Mouse (Mus musculus): ENCODE data around the gene Tbx18. TPM values are rescaled to one million over a fixed set of nuclear protein-coding genes. Genes with fewer than 3 reads are reported as not detected.

The Tbx18 gene
- polyA plus RNA-seq, 1 experiment from 2014 or later = 16.7 TPM

- Histone ChIP-seq H3K4me2 (peak overlapping the region; percentile 86), H3K9me3 (replicated peaks; ENCODE audit: control insufficient read depth, low read length) (no peaks in the 10 kb centered on the region), H3K27me3 (ENCODE audit: control insufficient read depth, insufficient read depth, low read length) (peaks cover 82% of the 10 kb centered on the region), H3K4me3 (ENCODE audit: low read depth, low read length) (peak overlapping the region; percentile 5; the same call in 1 of the 2 replicates), H3K9ac (ENCODE audit: low read depth, low read length) (no peak overlapping the region), H3K36me3 (ENCODE audit: control insufficient read depth, insufficient read depth, low read length) (no peaks in the 10 kb centered on the region), H3K4me1 (ENCODE audit: control insufficient read depth, insufficient read depth, low read length) (peaks cover 6% of the 10 kb centered on the region), H3K27ac (ENCODE audit: low read depth, low read length) (no peak overlapping the region)
- 4% methylated on average over 13 of the region's 13 CpGs for WGBS (ENCODE audit: insufficient replicate concordance)
- ATAC-seq (replicated peaks; ENCODE audit: insufficient number of reproducible peaks, low FRiP score, low TSS enrichment) = no peak
These were observed 7.1 kb upstream of the Tbx18 start for GRCm38 (mm10) chr9:87738123-87738522.

- Histone ChIP-seq H3K9ac (ENCODE audit: low read depth, low read length) (no peak overlapping the region), H3K4me2 (no peak overlapping the region), H3K27me3 (ENCODE audit: control insufficient read depth, insufficient read depth, low read length) (peaks cover 77% of the 10 kb centered on the region), H3K4me3 (ENCODE audit: low read depth, low read length) (no peak overlapping the region), H3K36me3 (ENCODE audit: control insufficient read depth, insufficient read depth, low read length) (no peaks in the 10 kb centered on the region), H3K9me3 (replicated peaks; ENCODE audit: control insufficient read depth, low read length) (no peaks in the 10 kb centered on the region), H3K4me1 (ENCODE audit: control insufficient read depth, insufficient read depth, low read length) (peaks cover 9% of the 10 kb centered on the region), H3K27ac (ENCODE audit: low read depth, low read length) (no peak overlapping the region)
- ATAC-seq (replicated peaks; ENCODE audit: insufficient number of reproducible peaks, low FRiP score, low TSS enrichment) = no peak
- 6% methylated on average over 4 of the region's 4 CpGs for WGBS (ENCODE audit: insufficient replicate concordance)
These were observed 6.2 kb upstream of the Tbx18 start for GRCm38 (mm10) chr9:87737271-87737670.

DNA sequence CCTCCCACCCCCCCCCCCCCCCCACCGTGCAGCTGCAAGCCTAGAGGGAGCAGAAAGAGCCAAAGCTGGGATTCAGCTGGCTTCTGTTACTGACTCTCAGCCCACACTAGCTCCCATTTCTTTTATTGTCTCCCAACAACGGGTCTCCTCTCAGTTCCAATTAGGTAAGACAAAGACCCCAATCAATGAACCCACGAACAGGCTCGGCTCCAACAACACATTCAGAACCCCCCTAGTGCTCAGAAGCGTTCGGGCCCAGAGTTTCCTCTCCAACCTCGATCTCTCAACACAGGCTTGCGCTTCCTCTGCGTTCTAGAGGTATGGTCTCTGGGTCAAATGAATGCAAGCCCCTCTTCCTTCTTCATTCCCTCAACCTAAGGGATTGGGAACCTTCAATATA, 4.0 kb upstream of the Tbx18 start:
- H3K9me3 ChIP-seq (replicated peaks; ENCODE audit: control insufficient read depth, low read length) = no peaks in the 10 kb centered on the region
- no peak overlapping the region for H3K27ac ChIP-seq (ENCODE audit: low read depth, low read length)
- H3K4me3 ChIP-seq (ENCODE audit: low read depth, low read length) = no peak overlapping the region
- ATAC-seq (replicated peaks; ENCODE audit: insufficient number of reproducible peaks, low FRiP score, low TSS enrichment) = no peak
- H3K4me1 ChIP-seq (ENCODE audit: control insufficient read depth, insufficient read depth, low read length) = peaks cover 9% of the 10 kb centered on the region
- H3K4me2 ChIP-seq = no peak overlapping the region
- peaks cover 66% of the 10 kb centered on the region for H3K27me3 ChIP-seq (ENCODE audit: control insufficient read depth, insufficient read depth, low read length)
- 3% methylated on average over 9 of the region's 9 CpGs for WGBS (ENCODE audit: insufficient replicate concordance)
- no peaks in the 10 kb centered on the region for H3K36me3 ChIP-seq (ENCODE audit: control insufficient read depth, insufficient read depth, low read length)
- no peak overlapping the region for H3K9ac ChIP-seq (ENCODE audit: low read depth, low read length)

DNA sequence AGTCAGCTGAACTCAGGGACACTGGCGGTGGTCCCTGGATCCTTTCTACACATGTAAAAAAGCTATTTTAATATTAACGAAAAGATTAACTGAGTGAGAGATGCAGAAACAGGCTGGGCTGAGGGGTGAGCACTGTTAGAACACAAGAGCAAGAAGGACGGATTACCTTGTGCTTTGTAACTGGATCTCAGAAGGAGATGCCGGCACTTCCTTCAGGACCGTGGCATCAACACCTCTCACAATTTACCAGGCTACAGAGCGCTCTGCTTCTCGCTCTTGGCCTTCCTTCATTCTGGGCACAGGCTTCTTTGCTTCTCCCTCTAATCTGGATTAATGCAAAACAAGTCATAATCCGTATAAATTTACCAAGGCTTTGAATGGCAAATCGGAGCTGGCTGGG, 3.6 kb upstream of the Tbx18 start:
- WGBS (ENCODE audit: insufficient replicate concordance) = 6% methylated on average over 9 of the region's 9 CpGs
- no peaks in the 10 kb centered on the region for H3K9me3 ChIP-seq (replicated peaks; ENCODE audit: control insufficient read depth, low read length)
- no peak overlapping the region for H3K4me2 ChIP-seq
- peaks cover 9% of the 10 kb centered on the region for H3K4me1 ChIP-seq (ENCODE audit: control insufficient read depth, insufficient read depth, low read length)
- H3K4me3 ChIP-seq (ENCODE audit: low read depth, low read length) = no peak overlapping the region
- H3K36me3 ChIP-seq (ENCODE audit: control insufficient read depth, insufficient read depth, low read length) = no peaks in the 10 kb centered on the region
- H3K27me3 ChIP-seq (ENCODE audit: control insufficient read depth, insufficient read depth, low read length) = peaks cover 66% of the 10 kb centered on the region
- H3K9ac ChIP-seq (ENCODE audit: low read depth, low read length) = no peak overlapping the region
- ATAC-seq (replicated peaks; ENCODE audit: insufficient number of reproducible peaks, low FRiP score, low TSS enrichment) = no peak
- H3K27ac ChIP-seq (ENCODE audit: low read depth, low read length) = no peak overlapping the region

GRCm38 (mm10) chr9:87733732-87734131, 2.7 kb upstream of the Tbx18 start:
- Histone ChIP-seq H3K36me3 (ENCODE audit: control insufficient read depth, insufficient read depth, low read length) (no peaks in the 10 kb centered on the region), H3K4me1 (ENCODE audit: control insufficient read depth, insufficient read depth, low read length) (peaks cover 2% of the 10 kb centered on the region; the same call in 1 of the 2 replicates), H3K4me2 (peak overlapping the region; percentile 50), H3K27me3 (ENCODE audit: control insufficient read depth, insufficient read depth, low read length) (peaks cover 60% of the 10 kb centered on the region), H3K9me3 (replicated peaks; ENCODE audit: control insufficient read depth, low read length) (no peaks in the 10 kb centered on the region), H3K4me3 (ENCODE audit: low read depth, low read length) (0 out of 2 replicates have a peak overlapping the region, but pooled peaks have one; percentile 4), H3K27ac (ENCODE audit: low read depth, low read length) (no peak overlapping the region), H3K9ac (ENCODE audit: low read depth, low read length) (no peak overlapping the region)
- WGBS (ENCODE audit: insufficient replicate concordance) = 4% methylated on average over 11 of the region's 11 CpGs
- no peak for ATAC-seq (replicated peaks; ENCODE audit: insufficient number of reproducible peaks, low FRiP score, low TSS enrichment)

DNA sequence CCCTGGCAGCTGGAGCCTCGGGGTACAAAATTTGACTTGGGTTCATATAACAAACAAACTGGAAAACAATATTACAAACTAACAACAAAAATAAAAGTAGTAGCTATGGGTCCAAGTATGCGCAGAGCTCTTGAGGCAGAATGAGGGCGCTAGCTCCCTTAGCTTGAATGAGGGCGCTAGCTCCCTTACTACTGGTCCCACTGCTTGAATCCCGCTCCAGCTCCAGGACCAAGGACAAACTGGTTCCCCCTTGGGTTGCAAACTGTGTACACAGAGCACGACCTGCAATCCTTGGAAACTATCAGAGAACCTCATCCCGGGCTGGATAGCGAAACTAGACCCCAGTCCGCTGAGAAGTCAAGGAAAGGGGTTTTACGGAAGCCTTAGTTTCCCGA, 2.2 kb upstream of the Tbx18 start:
- peak overlapping the region; percentile 50 for H3K4me2 ChIP-seq
- ATAC-seq (replicated peaks; ENCODE audit: insufficient number of reproducible peaks, low FRiP score, low TSS enrichment) = no peak
- H3K4me1 ChIP-seq (ENCODE audit: control insufficient read depth, insufficient read depth, low read length) = peaks cover 2% of the 10 kb centered on the region; the same call in 1 of the 2 replicates

DNA sequence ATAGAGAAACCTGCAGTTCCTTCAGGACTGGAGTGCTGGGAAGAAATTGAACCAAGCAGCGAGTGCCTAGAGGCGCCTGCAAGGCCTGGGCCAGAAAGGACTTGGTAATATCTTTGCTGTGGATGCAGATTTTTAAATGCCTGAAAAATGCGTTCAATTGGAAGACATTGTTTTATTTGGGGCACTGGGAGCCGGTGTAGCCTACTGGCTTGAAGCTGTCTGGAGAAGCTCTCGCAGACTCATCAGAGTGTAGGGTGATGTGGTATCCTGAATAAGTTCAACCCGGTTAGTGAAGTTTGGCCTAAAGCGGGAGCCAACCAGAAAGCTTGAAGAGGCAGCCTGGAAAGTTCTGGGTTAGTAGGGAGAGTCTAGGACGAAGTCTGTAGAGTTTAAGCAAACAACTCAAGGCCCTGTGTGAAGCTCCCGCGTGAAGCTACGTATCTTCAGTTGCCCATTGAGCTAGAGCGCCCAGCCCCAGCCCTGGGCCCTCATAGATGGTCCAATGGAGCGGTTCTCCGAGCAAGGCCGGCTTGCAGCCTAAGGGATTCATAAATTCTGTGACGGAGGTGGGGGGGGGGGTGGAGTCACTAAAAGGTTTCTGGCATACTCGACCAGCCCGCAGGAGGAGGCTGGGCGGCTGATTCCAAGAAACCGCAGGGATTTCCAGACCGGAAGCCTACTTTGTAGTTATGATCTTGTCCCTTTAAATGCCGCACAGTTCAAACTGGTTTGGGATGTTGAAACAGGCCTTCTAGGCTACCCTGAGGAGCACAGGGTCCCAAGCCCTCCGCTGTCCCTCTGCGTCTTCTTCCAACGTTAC, 1.6 kb upstream of the Tbx18 start:
- H3K27me3 ChIP-seq (ENCODE audit: control insufficient read depth, insufficient read depth, low read length) = peaks cover 50% of the 10 kb centered on the region
- WGBS (ENCODE audit: insufficient replicate concordance) = 5% methylated on average over 25 of the region's 25 CpGs
- no peak overlapping the region for H3K27ac ChIP-seq (ENCODE audit: low read depth, low read length)
- no peaks in the 10 kb centered on the region for H3K36me3 ChIP-seq (ENCODE audit: control insufficient read depth, insufficient read depth, low read length)
- no peak overlapping the region for H3K4me3 ChIP-seq (ENCODE audit: low read depth, low read length)
- ATAC-seq (replicated peaks; ENCODE audit: insufficient number of reproducible peaks, low FRiP score, low TSS enrichment) = no peak
- no peaks in the 10 kb centered on the region for H3K9me3 ChIP-seq (replicated peaks; ENCODE audit: control insufficient read depth, low read length)
- H3K4me2 ChIP-seq = peak overlapping the region; percentile 50
- peaks cover 2% of the 10 kb centered on the region; the same call in 1 of the 2 replicates for H3K4me1 ChIP-seq (ENCODE audit: control insufficient read depth, insufficient read depth, low read length)
- H3K9ac ChIP-seq (ENCODE audit: low read depth, low read length) = no peak overlapping the region

More for the DNA sequence above, 2.2 kb upstream of the Tbx18 start:
- Histone ChIP-seq H3K9me3 (replicated peaks; ENCODE audit: control insufficient read depth, low read length) (no peaks in the 10 kb centered on the region), H3K27me3 (ENCODE audit: control insufficient read depth, insufficient read depth, low read length) (peaks cover 55% of the 10 kb centered on the region), H3K4me3 (ENCODE audit: low read depth, low read length) (0 out of 2 replicates have a peak overlapping the region, but pooled peaks have one; percentile 4), H3K36me3 (ENCODE audit: control insufficient read depth, insufficient read depth, low read length) (no peaks in the 10 kb centered on the region), H3K27ac (ENCODE audit: low read depth, low read length) (no peak overlapping the region), H3K9ac (ENCODE audit: low read depth, low read length) (no peak overlapping the region)
- 2% methylated on average over 11 of the region's 11 CpGs for WGBS (ENCODE audit: insufficient replicate concordance)

DNA sequence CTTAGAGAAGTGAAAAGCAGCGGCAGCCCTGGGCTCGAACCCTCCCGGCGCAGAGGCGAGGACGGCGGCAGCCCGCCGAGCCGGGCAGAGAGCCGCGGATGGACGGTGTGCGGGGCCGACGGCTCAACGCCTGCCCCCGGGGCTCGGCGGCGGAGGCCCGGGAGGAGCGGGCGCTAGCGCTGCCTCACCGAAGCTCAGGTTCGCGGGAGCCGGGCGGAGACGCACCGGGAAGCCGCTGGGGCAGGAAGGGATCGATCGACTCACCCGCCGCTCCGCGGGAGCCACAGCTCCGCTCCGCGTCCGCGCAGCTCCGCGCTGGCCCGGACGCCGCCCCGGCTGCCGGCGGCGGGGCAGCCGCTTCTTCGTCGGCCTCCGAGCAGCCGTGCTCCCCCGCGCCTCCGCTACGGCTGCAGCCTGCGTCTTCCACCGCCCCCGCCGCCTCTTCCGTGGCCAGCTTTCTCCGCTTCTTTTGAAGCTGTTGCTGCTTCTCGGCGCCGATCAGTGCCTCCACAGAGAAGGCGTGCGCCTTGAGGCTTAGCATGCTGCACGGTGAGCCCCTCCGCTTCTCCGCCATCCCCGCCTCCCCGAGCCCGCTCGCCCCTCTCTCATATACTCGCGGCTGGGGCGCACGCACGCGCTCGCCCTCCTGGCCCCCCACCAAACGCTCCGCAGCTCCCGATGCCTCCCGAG, 644 bp downstream of the Tbx18 start:
- H3K27me3 ChIP-seq (ENCODE audit: control insufficient read depth, insufficient read depth, low read length) = peaks cover 43% of the 10 kb centered on the region
- H3K36me3 ChIP-seq (ENCODE audit: control insufficient read depth, insufficient read depth, low read length) = no peaks in the 10 kb centered on the region
- peak overlapping the region; percentile 86 for H3K27ac ChIP-seq (ENCODE audit: low read depth, low read length)
- peak overlapping the region; percentile 73 for H3K4me3 ChIP-seq (ENCODE audit: low read depth, low read length)
- WGBS (ENCODE audit: insufficient replicate concordance) = under 1% methylated on average over 90 of the region's 91 CpGs
- peak overlapping the region; percentile 77 for H3K9ac ChIP-seq (ENCODE audit: low read depth, low read length)
- peak; percentile 20; the same call in 1 of the 2 replicates for ATAC-seq (replicated peaks; ENCODE audit: insufficient number of reproducible peaks, low FRiP score, low TSS enrichment)
- peaks cover 2% of the 10 kb centered on the region; the same call in 1 of the 2 replicates for H3K4me1 ChIP-seq (ENCODE audit: control insufficient read depth, insufficient read depth, low read length)
- H3K4me2 ChIP-seq = peak overlapping the region; percentile 77
- H3K9me3 ChIP-seq (replicated peaks; ENCODE audit: control insufficient read depth, low read length) = no peaks in the 10 kb centered on the region

Measured in heart, embryonic 11.5 days (tissue).